Mouse (Mus musculus) liver, adult 2 months (tissue): ENCODE data around the gene Pex7. TPM values are rescaled to one million over a fixed set of nuclear protein-coding genes. Genes with fewer than 3 reads are reported as not detected.

Experiments used
- DNase-seq: peaks from one replicate; pipeline ENCODE4 v3.0.0-alpha.2; 2011; ENCODE audit warnings: low read depth, low spot score; ENCODE audit errors: extremely low read depth
- H3K27ac ChIP-seq: fragments of 200-500 bp; replicated peaks from 2 replicates; pipeline ENCODE4 v1.5.1; 2012; ENCODE audit warnings: low read depth, mild to moderate bottlenecking, control low read depth, inconsistent platforms, low read length; ENCODE audit not compliant: insufficient read depth
- H3K27me3 ChIP-seq: fragments of 200-500 bp; 2 replicates; pipeline ENCODE4 v1.6.1; 2012; ENCODE audit warnings: mild to moderate bottlenecking, moderate library complexity, low read length, inconsistent platforms; ENCODE audit not compliant: control insufficient read depth, insufficient read depth
- H3K36me3 ChIP-seq: fragments of 200-500 bp; 2 replicates; pipeline ENCODE4 v1.6.1; 2012; ENCODE audit warnings: low read length, inconsistent platforms; ENCODE audit not compliant: control insufficient read depth, insufficient read depth
- H3K4me1 ChIP-seq: fragments of 200-500 bp; 2 replicates; pipeline ENCODE4 v1.6.1; 2011; ENCODE audit warnings: low read length; ENCODE audit not compliant: control insufficient read depth, insufficient read depth
- H3K4me3 ChIP-seq: fragments of 200-500 bp; 2 replicates; pipeline ENCODE4 v1.5.1; 2011; ENCODE audit warnings: low read depth, mild to moderate bottlenecking, control low read depth, low read length, moderate library complexity; ENCODE audit not compliant: insufficient read depth
- H3K79me2 ChIP-seq: fragments of 200-500 bp; 2 replicates; pipeline ENCODE4 v1.6.1; 2012; ENCODE audit warnings: inconsistent platforms, mild to moderate bottlenecking, low read length, moderate library complexity; ENCODE audit not compliant: control insufficient read depth, insufficient read depth
- H3K9ac ChIP-seq: fragments of 200-500 bp; 2 replicates; pipeline ENCODE4 v1.6.1; 2012; ENCODE audit warnings: low read depth, mild to moderate bottlenecking, control low read depth, inconsistent platforms, low read length
- CTCF ChIP-seq: fragments of 200-500 bp; IDR thresholded peaks from 2 replicates; pipeline ENCODE4 v1.5.1; 2011; ENCODE audit warnings: low read depth, low read length, control low read depth
- POLR2A ChIP-seq: fragments of 200-500 bp; IDR thresholded peaks from 2 replicates; pipeline ENCODE4 v1.6.1; 2011; ENCODE audit warnings: low read length, control low read depth; ENCODE audit not compliant: insufficient read depth; ENCODE audit errors: extremely low read depth
- WGBS: fragments of 180-500 bp; shearing (Covaris S2); methylation state at CpG from one replicate; pipeline ENCODE4 v1.1.7; 2018; 5-methylcytosine and 5-hydroxymethylcytosine counted together
- polyA plus RNA-seq: library from polyadenylated mRNA; depleted of rRNA; stranded (reverse); fragments of >200 nt; gene quantifications from 2 replicates; pipeline ENCODE4 v1.2.3, GENCODE M21; 2012; rRNA removed
- total RNA-seq: library from RNA; depleted of rRNA; stranded (reverse); fragments of >200 nt; gene quantifications from 2 replicates; pipeline ENCODE4 v1.2.3, GENCODE M21; 2014; rRNA removed

Pex7 gene
- total RNA-seq (112 and 114 TPM in 2 replicates), polyA plus RNA-seq (118 and 129 TPM in 2 replicates)

DNA sequence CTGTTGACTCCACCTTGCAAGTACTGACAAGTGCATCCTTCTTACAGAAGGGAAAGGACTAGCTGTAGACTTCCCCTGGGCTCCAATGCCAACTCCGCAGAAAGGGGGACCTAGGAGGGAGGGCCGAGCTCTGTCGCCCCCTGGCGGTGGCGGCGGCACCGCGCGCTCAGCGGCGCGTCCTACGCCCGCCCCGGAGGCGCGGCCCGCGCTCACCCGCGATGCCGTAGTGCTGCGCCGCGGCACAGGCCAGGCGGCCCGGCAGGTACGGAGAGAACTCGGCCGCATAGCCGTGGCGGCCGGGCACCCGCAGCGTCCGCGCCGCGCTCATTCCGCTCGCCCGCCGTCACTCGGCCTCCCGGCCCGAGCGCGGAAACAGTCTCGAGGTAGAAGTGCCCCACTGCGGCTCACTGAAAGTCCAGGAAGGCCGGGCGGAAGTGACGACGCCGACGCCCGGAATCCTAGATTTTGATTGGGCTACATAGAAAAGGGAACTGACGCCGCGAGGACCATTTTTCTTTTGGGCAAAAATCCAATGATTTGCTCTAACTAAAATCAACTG lies at the start of gene Pex7:
Gene Pex7 (minus strand): TSS at position 444 of the 559 bp plus-strand sequence.
- no peaks in the 10 kb centered on the region; the same call in 1 of the 2 replicates for H3K79me2 ChIP-seq
- peak; percentile 67; the same call in 1 of the 2 replicates for TF ChIP-seq POLR2A
- peak; percentile 95 for TF ChIP-seq CTCF
- H3K27me3 ChIP-seq, result no peaks in the 10 kb centered on the region
- peak within 1 kb of the TSS; percentile 100 for H3K9ac ChIP-seq
- peaks cover 5% of the 10 kb centered on the region; the same call in 1 of the 2 replicates for H3K36me3 ChIP-seq
- under 1% methylated on average over 60 of the region's 60 CpGs for WGBS
- peak; percentile 88 for DNase-seq
- peak within 1 kb of the TSS; percentile 99 for H3K27ac ChIP-seq
- peaks cover 10% of the 10 kb centered on the region; the same call in 1 of the 2 replicates for H3K4me1 ChIP-seq
- peak within 1 kb of the TSS; percentile 98 for H3K4me3 ChIP-seq

DNA sequence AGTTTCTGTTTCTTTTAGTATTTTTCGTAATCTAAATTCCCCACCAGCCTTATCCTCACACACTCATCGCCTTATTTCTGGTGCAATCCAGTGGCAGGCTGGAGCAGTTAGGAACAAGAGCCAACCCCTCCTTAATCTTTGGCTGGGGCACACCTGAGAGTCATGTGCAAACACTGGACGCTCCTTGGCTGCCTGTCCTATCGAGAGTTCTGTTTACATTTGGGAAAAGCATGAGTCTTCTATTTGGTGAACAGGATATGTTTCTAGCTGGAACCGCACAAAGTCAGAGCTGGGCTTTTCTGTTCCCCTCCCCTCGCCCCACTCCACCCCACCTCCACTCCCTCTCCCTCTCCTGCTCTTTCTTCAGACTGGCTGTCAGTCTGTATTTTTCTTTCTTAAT lies 49.3 kb upstream of the Pex7 start:
- no peak overlapping the region for H3K4me3 ChIP-seq
- peak overlapping the region; percentile 35; the same call in 1 of the 2 replicates for H3K27ac ChIP-seq
- no peak overlapping the region for H3K9ac ChIP-seq
- H3K36me3 ChIP-seq, result no peaks in the 10 kb centered on the region
- H3K4me1 ChIP-seq, result peaks cover 31% of the 10 kb centered on the region
- 22% methylated on average over 6 of the region's 6 CpGs for WGBS
- no peaks in the 10 kb centered on the region for H3K27me3 ChIP-seq
- TF ChIP-seq CTCF (no peak), POLR2A (no peak)
- peaks cover 32% of the 10 kb centered on the region for H3K79me2 ChIP-seq
- peak; percentile 84 for DNase-seq

DNA sequence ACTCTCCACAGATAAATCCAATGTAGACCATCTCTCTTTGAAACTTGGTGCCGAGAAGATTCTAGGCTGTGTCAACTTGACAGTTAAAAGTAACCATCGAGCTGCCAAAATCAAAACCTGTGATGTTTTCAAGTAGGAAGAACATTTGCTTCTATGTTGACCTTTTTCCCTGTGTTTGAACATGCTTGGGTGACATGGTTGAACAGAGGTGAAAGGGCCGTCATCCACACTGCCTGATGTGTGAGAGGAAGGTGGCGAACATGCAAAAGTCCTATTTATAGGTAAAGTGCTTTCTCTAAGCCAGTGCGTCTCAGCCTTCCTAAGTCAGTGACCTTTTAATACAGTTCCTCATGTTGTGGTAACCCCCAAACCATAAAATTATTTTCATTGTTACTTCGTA lies 48.3 kb upstream of the Pex7 start:
- no peak for TF ChIP-seq POLR2A
- TF ChIP-seq CTCF, result no peak
- Histone ChIP-seq H3K4me3 (no peak overlapping the region), H3K27ac (peak overlapping the region; percentile 66; the same call in 1 of the 2 replicates)

DNA sequence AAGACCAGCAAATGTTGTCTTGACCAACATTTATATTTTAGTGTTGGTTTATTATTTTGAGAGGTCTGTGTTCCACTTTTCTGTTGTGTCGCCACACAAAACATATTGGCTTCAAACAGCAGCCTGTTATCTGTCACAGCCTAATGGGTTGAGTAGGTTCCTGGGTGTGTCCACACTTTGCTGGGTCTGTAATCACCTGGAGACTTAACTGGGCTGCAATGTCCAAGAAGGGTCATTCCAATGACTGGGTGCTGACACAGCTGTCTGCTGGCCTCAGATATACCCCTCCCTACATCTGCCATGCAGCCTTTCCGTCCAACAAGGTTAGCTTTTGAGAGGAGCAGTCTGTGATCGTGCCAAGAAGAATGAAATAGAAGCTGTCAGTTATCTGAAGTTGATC lies 47.1 kb upstream of the Pex7 start:
- H3K4me3 ChIP-seq, result no peak overlapping the region
- no peak overlapping the region for H3K9ac ChIP-seq
- H3K27me3 ChIP-seq, result no peaks in the 10 kb centered on the region
- peaks cover 31% of the 10 kb centered on the region for H3K4me1 ChIP-seq
- H3K36me3 ChIP-seq, result no peaks in the 10 kb centered on the region
- TF ChIP-seq POLR2A (no peak), CTCF (no peak)
- peak overlapping the region; percentile 44; the same call in 1 of the 2 replicates for H3K27ac ChIP-seq
- peaks cover 25% of the 10 kb centered on the region; the same call in 1 of the 2 replicates for H3K79me2 ChIP-seq
- no peak for DNase-seq
- WGBS, result 71% methylated on average over 3 of the region's 3 CpGs

More for the DNA sequence above, 48.3 kb upstream of the Pex7 start:
- H3K27me3 ChIP-seq, result no peaks in the 10 kb centered on the region
- no peak overlapping the region for H3K9ac ChIP-seq
- 38% methylated on average over 6 of the region's 6 CpGs for WGBS
- no peaks in the 10 kb centered on the region for H3K36me3 ChIP-seq
- peaks cover 31% of the 10 kb centered on the region for H3K4me1 ChIP-seq
- H3K79me2 ChIP-seq, result peaks cover 25% of the 10 kb centered on the region; the same call in 1 of the 2 replicates
- peak; percentile 71 for DNase-seq

DNA sequence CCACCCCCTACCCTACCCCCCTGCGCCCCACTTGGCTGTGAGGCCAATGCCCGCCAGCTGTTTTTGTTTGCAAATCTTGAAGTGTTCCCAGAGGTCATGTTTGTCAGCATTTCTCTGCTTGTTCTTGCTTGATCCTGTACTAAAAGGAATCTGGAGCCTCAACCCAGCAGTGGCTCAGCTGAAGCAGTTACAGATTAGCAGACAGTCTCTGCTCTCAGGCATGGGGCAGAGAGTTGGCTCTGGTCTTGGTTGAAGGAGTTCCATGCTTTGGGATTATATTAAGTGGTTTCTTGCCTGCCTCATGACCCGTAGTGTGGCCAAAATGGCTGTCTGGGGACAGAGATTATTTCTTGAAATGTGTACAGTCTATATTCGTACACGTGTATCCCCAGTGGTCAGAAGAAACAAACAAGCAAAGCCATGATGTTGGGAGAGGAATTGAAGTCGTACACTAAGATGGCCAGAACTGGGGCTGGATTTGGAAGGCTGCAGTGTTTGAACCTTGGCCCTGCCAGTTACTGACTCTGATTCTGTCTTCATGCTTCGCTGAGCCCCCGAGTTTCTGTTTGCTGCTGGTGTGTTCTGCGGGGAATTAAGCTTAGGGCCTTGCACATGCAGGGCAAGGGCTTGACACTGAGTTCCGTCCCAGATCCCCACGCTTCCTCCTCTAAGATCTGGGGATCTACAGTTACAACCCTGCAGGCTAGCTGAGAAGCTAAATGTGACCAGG lies 45.7 kb upstream of the Pex7 start:
- H3K4me1 ChIP-seq, result peaks cover 33% of the 10 kb centered on the region
- H3K27me3 ChIP-seq, result no peaks in the 10 kb centered on the region
- H3K4me3 ChIP-seq, result no peak overlapping the region
- no peaks in the 10 kb centered on the region for H3K36me3 ChIP-seq
- WGBS, result 57% methylated on average over 11 of the region's 11 CpGs
- no peak for TF ChIP-seq CTCF
- TF ChIP-seq POLR2A, result no peak
- H3K27ac ChIP-seq, result peak overlapping the region; percentile 75
- DNase-seq, result peak; percentile 77
- no peak overlapping the region for H3K9ac ChIP-seq
- peaks cover 20% of the 10 kb centered on the region; the same call in 1 of the 2 replicates for H3K79me2 ChIP-seq

DNA sequence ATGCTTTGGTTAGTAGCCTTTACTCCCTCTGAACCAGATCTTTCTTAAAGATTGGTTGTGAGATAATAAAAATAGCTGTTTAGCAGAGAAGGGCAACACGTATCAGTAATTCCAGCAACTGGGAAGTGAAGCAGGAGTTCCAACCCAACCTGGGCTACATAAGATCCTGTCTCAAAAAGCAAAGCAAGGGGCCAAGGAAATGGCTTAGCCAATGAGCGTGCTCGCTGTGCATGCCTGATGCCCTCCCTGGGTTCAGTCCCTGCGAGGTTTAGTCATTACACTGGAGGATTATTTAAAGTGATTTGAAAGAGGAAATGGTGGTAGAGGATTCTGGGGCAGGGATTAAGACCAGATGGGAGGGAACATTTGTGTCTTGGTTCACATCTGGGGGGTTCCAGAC lies 41.6 kb upstream of the Pex7 start:
- Histone ChIP-seq H3K4me3 (no peak overlapping the region), H3K9ac (no peak overlapping the region), H3K27ac (peak overlapping the region; percentile 75), H3K4me1 (peaks cover 31% of the 10 kb centered on the region), H3K79me2 (peaks cover 4% of the 10 kb centered on the region; the same call in 1 of the 2 replicates), H3K36me3 (no peaks in the 10 kb centered on the region), H3K27me3 (no peaks in the 10 kb centered on the region)
- TF ChIP-seq POLR2A, result no peak
- no peak for TF ChIP-seq CTCF
- WGBS, result 95% methylated on average over 4 of the region's 4 CpGs
- DNase-seq, result no peak
